Mouse (Mus musculus) kidney, embryonic 15.5 days (tissue): ENCODE data around the gene Scaf1. TPM values are rescaled to one million over a fixed set of nuclear protein-coding genes. Genes with fewer than 3 reads are reported as not detected.
A peak's percentile ranks its signal among the peaks of the same experiment; 100 is the strongest.
"Not testable (repeated sequence)": the region's sequence is repeated elsewhere in the genome, so short reads cannot be mapped to it uniquely, and the experiment has no call there.

ENCODE experiments used
- ATAC-seq: fragments of 200-750 bp; cut with Nextera tagmentation; replicated peaks from 2 replicates; pipeline ENCODE4 v1.8.0; 2017; ENCODE audit warnings: moderate TSS enrichment; ENCODE audit not compliant: low FRiP score
- H3K27ac ChIP-seq: fragments of 300-500 bp; sonication (generic); 2 replicates; pipeline ENCODE4 v1.5.1; 2015; ENCODE audit warnings: mild to moderate bottlenecking, inconsistent platforms
- H3K27me3 ChIP-seq: fragments of 300-500 bp; sonication (generic); 2 replicates; pipeline ENCODE4 v1.6.1; 2015; ENCODE audit warnings: inconsistent platforms
- H3K36me3 ChIP-seq: fragments of 300-500 bp; sonication (generic); 2 replicates; pipeline ENCODE4 v1.6.1; 2015; ENCODE audit warnings: inconsistent platforms
- H3K4me1 ChIP-seq: fragments of 300-500 bp; sonication (generic); 2 replicates; pipeline ENCODE4 v1.6.1; 2015; ENCODE audit warnings: inconsistent platforms
- H3K4me2 ChIP-seq: fragments of 300-500 bp; sonication (generic); 2 replicates; pipeline ENCODE4 v1.6.1; 2015; ENCODE audit warnings: moderate library complexity, mild to moderate bottlenecking, inconsistent platforms
- H3K4me3 ChIP-seq: fragments of 300-500 bp; sonication (generic); replicated peaks from 2 replicates; pipeline ENCODE4 v1.5.1; 2015; ENCODE audit warnings: mild to moderate bottlenecking, inconsistent platforms
- H3K9ac ChIP-seq: fragments of 300-500 bp; sonication (generic); 2 replicates; pipeline ENCODE4 v1.6.1; 2015; ENCODE audit warnings: mild to moderate bottlenecking, inconsistent platforms
- H3K9me3 ChIP-seq: fragments of 300-500 bp; sonication (generic); replicated peaks from 2 replicates; pipeline ENCODE4 v1.6.1; 2016; ENCODE audit warnings: inconsistent platforms
- WGBS: fragments of 180-500 bp; shearing (Covaris S2); methylation state at CpG from one replicate; pipeline ENCODE4 v1.1.7; 2015; ENCODE audit warnings: mixed read lengths; 5-methylcytosine and 5-hydroxymethylcytosine counted together
- polyA plus RNA-seq: library from polyadenylated mRNA; unstranded; fragments of >200 nt; fragmentation: Nextera tagmentation; extraction: Ambion mirVana; gene quantifications from 2 replicates; pipeline ENCODE4 v1.2.1, GENCODE M21; 2015

The Scaf1 gene
- polyA plus RNA-seq, 1 experiment from 2014 or later, result 40.1 TPM

GRCm38 (mm10) chr7:45023711-45024110, 7.5 kb upstream of the Scaf1 start:
- not testable (repeated sequence) for H3K4me3 ChIP-seq, H3K9me3 ChIP-seq, H3K27ac ChIP-seq, H3K27me3 ChIP-seq, ATAC-seq, H3K4me2 ChIP-seq, H3K9ac ChIP-seq
- WGBS, result 79% methylated on average over 5 of the region's 5 CpGs
- peaks cover 12% of the 10 kb centered on the region for H3K4me1 ChIP-seq
- peaks cover 24% of the 10 kb centered on the region for H3K36me3 ChIP-seq

- ATAC-seq, result no peak
- 0 out of 2 replicates have a peak, but pooled peaks cover 4% of the 10 kb centered on the region for H3K27me3 ChIP-seq
Observed at GRCm38 (mm10) chr7:45020225-45020624, 4.1 kb upstream of the Scaf1 start.

GRCm38 (mm10) chr7:45019031-45019571, 2.9 kb upstream of the Scaf1 start:
- Histone ChIP-seq H3K27me3 (0 out of 2 replicates have a peak, but pooled peaks cover 4% of the 10 kb centered on the region), H3K9ac (peak overlapping the region; percentile 65), H3K27ac (peak overlapping the region; percentile 98), H3K4me3 (peak overlapping the region; percentile 95), H3K36me3 (no peaks in the 10 kb centered on the region; the same call in 1 of the 2 replicates), H3K4me1 (peaks cover 35% of the 10 kb centered on the region), H3K9me3 (no peaks in the 10 kb centered on the region), H3K4me2 (peak overlapping the region; percentile 91)
- WGBS, result 25% methylated on average over 8 of the region's 8 CpGs
- ATAC-seq, result no peak

More at GRCm38 (mm10) chr7:45020225-45020624, 4.1 kb upstream of the Scaf1 start:
- H3K4me1 ChIP-seq, result peaks cover 25% of the 10 kb centered on the region
- H3K36me3 ChIP-seq, result no peaks in the 10 kb centered on the region
- no peak overlapping the region for H3K4me3 ChIP-seq
- no peak overlapping the region for H3K4me2 ChIP-seq
- H3K9ac ChIP-seq, result no peak overlapping the region
- no peak overlapping the region for H3K27ac ChIP-seq
- 73% methylated on average over 9 of the region's 9 CpGs for WGBS
- H3K9me3 ChIP-seq, result no peaks in the 10 kb centered on the region

GRCm38 (mm10) chr7:45017242-45018061, 1.3 kb upstream of the Scaf1 start, which contains the start of gene Rras:
Gene Rras (plus strand): TSS chr7:45017961.
- WGBS, result under 1% methylated on average over 36 of the region's 36 CpGs
- peaks cover 16% of the 10 kb centered on the region for H3K36me3 ChIP-seq
- peak within 1 kb of the TSS; percentile 98 for H3K27ac ChIP-seq
- H3K9me3 ChIP-seq, result no peaks in the 10 kb centered on the region
- H3K27me3 ChIP-seq, result 0 out of 2 replicates have a peak, but pooled peaks cover 4% of the 10 kb centered on the region
- H3K4me3 ChIP-seq, result peak within 1 kb of the TSS; percentile 95
- peak within 1 kb of the TSS; percentile 65 for H3K9ac ChIP-seq
- ATAC-seq, result peak; percentile 93
- H3K4me2 ChIP-seq, result peak within 1 kb of the TSS; percentile 91
- peaks cover 41% of the 10 kb centered on the region for H3K4me1 ChIP-seq

- H3K4me1 ChIP-seq, result peaks cover 41% of the 10 kb centered on the region
- peaks cover 23% of the 10 kb centered on the region for H3K36me3 ChIP-seq
- peak overlapping the region; percentile 98 for H3K27ac ChIP-seq
- H3K4me2 ChIP-seq, result peak overlapping the region; percentile 91
- WGBS, result 4% methylated on average over 4 of the region's 4 CpGs
- ATAC-seq, result no peak
- 0 out of 2 replicates have a peak, but pooled peaks cover 4% of the 10 kb centered on the region for H3K27me3 ChIP-seq
- H3K9ac ChIP-seq, result peak overlapping the region; percentile 50
- no peaks in the 10 kb centered on the region for H3K9me3 ChIP-seq
- peak overlapping the region; percentile 95 for H3K4me3 ChIP-seq
Observed at GRCm38 (mm10) chr7:45016761-45017160, 598 bp upstream of the Scaf1 start.

- peak overlapping the region; percentile 99 for H3K9ac ChIP-seq
- peak overlapping the region; percentile 91 for H3K4me2 ChIP-seq
- peak overlapping the region; percentile 95 for H3K4me3 ChIP-seq
- H3K27me3 ChIP-seq, result 0 out of 2 replicates have a peak, but pooled peaks cover 4% of the 10 kb centered on the region
- no peaks in the 10 kb centered on the region for H3K9me3 ChIP-seq
- H3K36me3 ChIP-seq, result peaks cover 35% of the 10 kb centered on the region
- peaks cover 41% of the 10 kb centered on the region for H3K4me1 ChIP-seq
- under 1% methylated on average over 20 of the region's 20 CpGs for WGBS
- H3K27ac ChIP-seq, result peak overlapping the region; percentile 98
- ATAC-seq, result no peak
Observed at GRCm38 (mm10) chr7:45015344-45015956, 713 bp downstream of the Scaf1 start.

GRCm38 (mm10) chr7:45014096-45014451, 2.1 kb downstream of the Scaf1 start:
- Histone ChIP-seq H3K9ac (no peak overlapping the region), H3K4me3 (no peak overlapping the region; the same call in 1 of the 2 replicates), H3K4me2 (0 out of 2 replicates have a peak overlapping the region, but pooled peaks have one; percentile 91), H3K27me3 (no peaks in the 10 kb centered on the region), H3K36me3 (peaks cover 49% of the 10 kb centered on the region), H3K9me3 (no peaks in the 10 kb centered on the region), H3K27ac (no peak overlapping the region), H3K4me1 (peaks cover 32% of the 10 kb centered on the region)
- no peak for ATAC-seq
- WGBS, result 99% methylated on average over 3 of the region's 3 CpGs

- no peak overlapping the region for H3K4me2 ChIP-seq
- 93% methylated on average over 16 of the region's 16 CpGs for WGBS
- H3K9me3 ChIP-seq, result no peaks in the 10 kb centered on the region
- no peak for ATAC-seq
- H3K9ac ChIP-seq, result no peak overlapping the region
- H3K36me3 ChIP-seq, result peaks cover 55% of the 10 kb centered on the region
- peaks cover 27% of the 10 kb centered on the region for H3K4me1 ChIP-seq
- H3K27ac ChIP-seq, result no peak overlapping the region
- H3K4me3 ChIP-seq, result no peak overlapping the region
- no peaks in the 10 kb centered on the region for H3K27me3 ChIP-seq
Observed at GRCm38 (mm10) chr7:45013366-45014095, 2.6 kb downstream of the Scaf1 start.

GRCm38 (mm10) chr7:45012824-45013223, 3.3 kb downstream of the Scaf1 start:
- peaks cover 62% of the 10 kb centered on the region for H3K36me3 ChIP-seq
- H3K4me1 ChIP-seq, result peaks cover 20% of the 10 kb centered on the region
- ATAC-seq, result no peak
- no peak overlapping the region for H3K4me2 ChIP-seq
- no peaks in the 10 kb centered on the region for H3K9me3 ChIP-seq
- no peak overlapping the region for H3K9ac ChIP-seq
- H3K27ac ChIP-seq, result no peak overlapping the region
- 89% methylated on average over 4 of the region's 4 CpGs for WGBS
- H3K27me3 ChIP-seq, result no peaks in the 10 kb centered on the region
- H3K4me3 ChIP-seq, result no peak overlapping the region

GRCm38 (mm10) chr7:45012011-45012410, 4.2 kb downstream of the Scaf1 start:
- H3K36me3 ChIP-seq, result peaks cover 70% of the 10 kb centered on the region
- no peak overlapping the region for H3K9ac ChIP-seq
- H3K9me3 ChIP-seq, result no peaks in the 10 kb centered on the region
- WGBS, result 96% methylated on average over 6 of the region's 6 CpGs
- no peak for ATAC-seq
- H3K27me3 ChIP-seq, result no peaks in the 10 kb centered on the region
- peaks cover 19% of the 10 kb centered on the region for H3K4me1 ChIP-seq
- H3K27ac ChIP-seq, result no peak overlapping the region
- no peak overlapping the region for H3K4me2 ChIP-seq
- H3K4me3 ChIP-seq, result no peak overlapping the region

GRCm38 (mm10) chr7:45008411-45008810, 7.8 kb downstream of the Scaf1 start:
- Histone ChIP-seq H3K36me3 (peaks cover 99% of the 10 kb centered on the region), H3K4me1 (0 out of 2 replicates have a peak, but pooled peaks cover 4% of the 10 kb centered on the region), H3K27ac (no peak overlapping the region), H3K4me2 (no peak overlapping the region), H3K27me3 (no peaks in the 10 kb centered on the region), H3K9ac (no peak overlapping the region), H3K4me3 (no peak overlapping the region), H3K9me3 (no peaks in the 10 kb centered on the region)
- 88% methylated on average over 19 of the region's 19 CpGs for WGBS
- ATAC-seq, result no peak
